Mouse (Mus musculus): ENCODE data around the gene Gltpd2.
"Not testable (repeated sequence)": the region's sequence is repeated elsewhere in the genome, so short reads cannot be mapped to it uniquely, and the experiment has no call there.

The Gltpd2 gene

GRCm38 (mm10) chr11:70514288-70514687, 4.7 kb upstream of the Gltpd2 start, which contains the start of gene Vmo1:
Gene Vmo1, minus strand, starts transcription at chr11:70514616.
- in situ Hi-C loops (cut with MboI, MseI) = loop anchor here in 1 of 2 experiments (5.0 kb wide), 1 partner anchor 102 kb away; the partner anchor contains the start of gene Pelp1

DNA sequence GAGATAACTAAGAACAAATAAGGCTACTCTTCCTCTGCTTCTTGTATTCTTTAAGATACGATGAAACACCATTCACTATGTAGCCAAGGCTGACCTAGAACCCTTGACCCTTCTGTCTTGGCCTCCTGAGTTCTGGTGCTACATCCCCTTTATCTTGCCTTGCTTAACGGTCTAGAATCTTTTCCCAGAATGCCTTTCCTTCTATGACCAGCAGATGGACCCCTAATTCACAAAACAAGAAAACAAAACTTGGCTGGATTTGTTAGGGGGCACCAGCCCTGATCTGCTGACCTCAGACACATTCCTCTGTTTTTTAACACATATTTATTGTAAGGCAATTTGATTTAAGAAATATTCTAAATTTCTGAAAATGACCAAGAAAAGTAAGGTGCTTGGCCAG, 2.6 kb upstream of the Gltpd2 start:
- in situ Hi-C loops (cut with MboI, MseI) = no loop called here

DNA sequence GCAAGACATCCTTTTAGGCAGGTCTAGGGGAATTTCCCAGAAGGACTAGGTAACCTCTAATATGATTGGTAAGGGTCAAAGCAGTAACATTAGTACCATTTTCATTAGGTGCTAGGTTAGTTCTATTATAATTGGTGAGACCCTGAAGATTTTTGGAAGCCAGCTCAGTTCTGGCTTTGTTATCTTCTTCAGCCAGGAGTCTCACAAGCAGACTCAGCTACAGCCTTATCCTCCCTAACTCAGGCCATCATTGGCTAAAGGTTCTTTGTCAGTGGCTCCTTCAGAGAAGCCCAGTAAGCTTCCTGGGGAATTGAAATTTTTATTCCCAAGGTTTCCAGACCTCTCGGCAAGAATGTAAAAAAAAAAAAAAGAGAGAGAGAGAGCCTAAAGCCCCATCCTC, 560 bp upstream of the Gltpd2 start:
- in situ Hi-C loops (cut with MboI, MseI) = no loop called here

DNA sequence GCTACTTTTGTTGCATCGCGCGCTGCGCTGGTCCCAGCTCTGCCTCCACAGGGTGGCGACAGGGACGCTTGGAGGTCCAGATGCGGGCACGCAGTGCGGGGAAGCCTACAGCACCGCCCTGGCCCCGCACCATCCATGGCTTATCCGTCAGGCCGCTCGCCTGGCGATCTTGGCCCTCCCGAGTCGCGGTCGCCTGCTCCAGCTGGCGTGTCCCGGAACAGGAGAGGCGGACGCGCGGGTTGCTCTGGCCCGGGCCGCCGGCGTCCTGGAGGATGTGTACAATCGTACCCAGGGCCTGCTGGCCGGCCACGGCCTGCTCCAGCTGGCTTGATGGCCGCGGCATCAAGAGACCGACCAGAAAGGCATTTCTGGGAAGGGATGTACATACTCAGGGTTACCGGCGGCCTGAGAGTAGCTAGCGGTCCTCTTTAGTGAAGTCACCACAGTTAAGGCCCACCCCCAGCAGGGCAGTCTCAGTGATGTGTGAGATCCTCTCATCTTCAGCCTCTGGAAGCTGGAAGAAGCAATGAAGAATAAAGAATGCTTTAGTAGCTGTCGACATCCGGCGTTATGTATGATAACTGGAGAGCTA, 1.3 kb downstream of the Gltpd2 start:
- in situ Hi-C loops (cut with MboI, MseI) = loop anchor here in 1 of 2 experiments (10.0 kb wide), 1 partner anchor 235 kb away; no protein-coding TSS in a partner anchor

GRCm38 (mm10) chr11:70523306-70523989, 4.5 kb downstream of the Gltpd2 start:
- in situ Hi-C loops (cut with MboI, MseI) = loop anchor here in 1 of 2 experiments (10.0 kb wide), 1 partner anchor 231 kb away; no protein-coding TSS in a partner anchor

GRCm38 (mm10) chr11:70524782-70525181, 5.8 kb downstream of the Gltpd2 start:
- in situ Hi-C loops (cut with MboI, MseI) = loop anchor here in 1 of 2 experiments (10.0 kb wide), 1 partner anchor 230 kb away; no protein-coding TSS in a partner anchor

- in situ Hi-C loops (cut with MboI, MseI) = loop anchor here in 1 of 2 experiments (10.0 kb wide), 1 partner anchor 230 kb away; no protein-coding TSS in a partner anchor
Observed at GRCm38 (mm10) chr11:70525184-70525678, 6.2 kb downstream of the Gltpd2 start, which contains the start of gene Psmb6. Gene Psmb6, plus strand, starts transcription at chr11:70525367.

DNA sequence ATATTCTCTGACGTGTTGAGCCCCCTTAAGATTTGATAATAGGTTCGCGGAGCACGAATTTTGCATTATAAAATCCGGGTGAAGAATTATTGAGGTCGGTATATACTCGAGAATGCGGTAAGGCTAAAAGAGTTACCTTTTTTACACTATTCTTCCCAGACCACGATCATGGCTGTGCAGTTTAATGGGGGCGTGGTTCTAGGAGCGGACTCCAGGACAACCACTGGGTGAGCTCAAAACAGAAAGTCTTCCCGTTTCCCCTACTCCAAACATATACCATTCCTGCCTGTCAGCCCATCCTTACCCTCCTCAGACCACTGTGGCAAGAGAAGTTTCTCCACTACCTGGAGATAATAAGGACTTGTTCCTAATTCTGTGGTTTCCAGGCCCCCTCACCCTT, 6.7 kb downstream of the Gltpd2 start:
- in situ Hi-C loops (cut with MboI, MseI) = loop anchor here in 1 of 2 experiments (10.0 kb wide), 1 partner anchor 229 kb away; no protein-coding TSS in a partner anchor

DNA sequence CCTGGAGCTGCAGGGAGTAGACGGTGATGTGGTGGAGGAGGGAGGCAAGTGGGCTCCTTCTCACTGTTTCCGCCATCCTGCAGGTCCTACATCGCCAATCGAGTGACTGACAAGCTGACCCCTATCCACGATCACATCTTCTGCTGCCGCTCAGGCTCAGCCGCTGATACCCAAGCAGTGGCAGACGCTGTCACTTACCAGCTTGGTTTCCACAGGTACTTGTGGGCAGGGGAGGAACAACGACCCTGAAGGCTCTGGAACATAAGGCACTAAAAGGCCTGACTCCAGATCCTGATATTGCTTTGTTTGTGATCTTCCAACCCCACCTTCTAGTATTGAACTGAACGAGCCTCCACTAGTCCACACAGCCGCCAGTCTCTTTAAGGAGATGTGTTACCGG, 7.2 kb downstream of the Gltpd2 start:
- in situ Hi-C loops (cut with MboI, MseI) = loop anchor here in 1 of 2 experiments (10.0 kb wide), 1 partner anchor 229 kb away; no protein-coding TSS in a partner anchor

DNA sequence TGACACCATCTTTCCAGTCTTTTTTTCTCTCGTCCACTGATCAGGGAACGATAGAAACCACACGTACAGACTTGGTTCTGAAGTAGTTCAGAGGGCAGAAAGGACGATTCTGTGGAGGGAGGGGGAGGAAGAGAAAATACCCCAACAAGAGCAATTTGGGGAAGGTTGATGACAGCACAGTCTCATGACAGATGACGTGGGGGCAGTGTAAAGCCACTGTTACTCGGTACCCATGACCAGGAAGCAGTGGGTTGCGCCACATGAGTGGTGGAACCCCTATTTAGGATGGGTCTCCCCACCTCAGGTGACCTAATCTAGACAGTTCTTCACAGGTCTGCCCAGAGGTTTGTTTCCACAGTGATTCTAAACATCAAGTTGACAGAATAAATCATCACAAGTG, 9.6 kb downstream of the Gltpd2 start:
- in situ Hi-C loops (cut with MboI, MseI) = loop anchor here in 1 of 2 experiments (10.0 kb wide), 1 partner anchor 226 kb away; no protein-coding TSS in a partner anchor

DNA sequence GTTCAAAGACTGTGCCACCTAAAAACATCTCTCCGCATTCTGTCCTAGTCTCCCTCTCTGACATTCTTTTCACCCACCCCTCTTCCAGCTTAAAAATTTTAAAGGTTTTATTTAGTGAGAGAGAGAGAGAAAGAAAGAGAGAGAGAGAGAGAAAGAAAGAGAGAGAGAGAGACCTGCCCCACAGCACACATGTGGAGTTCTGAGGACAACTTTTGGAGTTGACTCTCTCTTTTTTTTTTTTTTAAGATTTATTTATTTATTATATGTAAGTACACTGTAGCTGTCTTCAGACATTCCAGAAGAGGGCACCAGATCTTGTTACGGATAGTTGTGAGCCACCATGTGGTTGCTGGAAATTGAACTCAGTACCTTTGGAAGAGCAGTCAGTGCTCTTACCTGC, 12.1 kb downstream of the Gltpd2 start:
- in situ Hi-C loops (cut with MboI, MseI) = not testable (repeated sequence)

DNA sequence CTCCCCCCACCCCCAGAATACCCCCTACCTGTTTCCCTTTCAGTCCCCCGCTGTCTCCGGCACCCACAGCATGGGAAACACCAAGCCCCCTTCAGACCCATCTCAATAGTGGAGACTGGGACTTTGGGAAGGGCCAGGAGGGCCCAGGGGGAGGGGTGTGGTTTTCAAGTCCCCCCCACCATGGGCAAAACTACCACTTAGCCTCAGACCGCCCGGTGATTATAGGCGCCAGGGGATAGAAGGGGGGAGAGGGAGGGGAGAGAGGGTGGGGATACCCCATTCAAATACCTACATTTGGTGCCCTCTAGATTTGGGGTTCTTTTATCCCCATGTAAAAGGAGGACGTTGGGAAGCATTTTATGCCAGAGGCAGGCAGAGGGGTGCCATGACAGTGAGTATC, 13.8 kb downstream of the Gltpd2 start, which contains the start of gene Gm40193:
TSS of gene Gm40193 (minus strand) at position 101 of the 400 bp plus-strand sequence.
- in situ Hi-C loops (cut with MboI, MseI) = no loop called here

GRCm38 (mm10) chr11:70539423-70539822, 20.4 kb downstream of the Gltpd2 start:
- in situ Hi-C loops (cut with MboI, MseI) = no loop called here

- in situ Hi-C loops (cut with MboI, MseI) = loop anchor here (5.0 kb wide), 2 partner anchors 67 to 72 kb away; no protein-coding TSS in a partner anchor
Observed at GRCm38 (mm10) chr11:70539877-70540587, 21.0 kb downstream of the Gltpd2 start, which contains the start of gene Pld2. Gene Pld2, plus strand, starts transcription at chr11:70540064.

- in situ Hi-C loops (cut with MboI, MseI) = loop anchor here (5.0 kb wide), 2 partner anchors 66 to 71 kb away; no protein-coding TSS in a partner anchor
Observed at GRCm38 (mm10) chr11:70540928-70541327, 21.9 kb downstream of the Gltpd2 start.

- in situ Hi-C loops (cut with MboI, MseI) = loop anchor here (5.0 kb wide), 2 partner anchors 66 to 71 kb away; no protein-coding TSS in a partner anchor
Observed at GRCm38 (mm10) chr11:70541415-70541814, 22.4 kb downstream of the Gltpd2 start.

- in situ Hi-C loops (cut with MboI, MseI) = loop anchor here (5.0 kb wide), 2 partner anchors 63 to 68 kb away; no protein-coding TSS in a partner anchor
Observed at GRCm38 (mm10) chr11:70544496-70544895, 25.5 kb downstream of the Gltpd2 start.

GRCm38 (mm10) chr11:70551526-70551925, 32.5 kb downstream of the Gltpd2 start:
- in situ Hi-C loops (cut with MboI, MseI) = loop anchor here in 1 of 2 experiments (10.0 kb wide), 1 partner anchor 1653 kb away; the partner anchor contains the start of genes 4933427D14Rik, Gm43951 and Txndc17

GRCm38 (mm10) chr11:70553940-70554339, 34.9 kb downstream of the Gltpd2 start:
- in situ Hi-C loops (cut with MboI, MseI) = loop anchor here in 1 of 2 experiments (10.0 kb wide), 1 partner anchor 1651 kb away; the partner anchor contains the start of genes 4933427D14Rik, Gm43951 and Txndc17

DNA sequence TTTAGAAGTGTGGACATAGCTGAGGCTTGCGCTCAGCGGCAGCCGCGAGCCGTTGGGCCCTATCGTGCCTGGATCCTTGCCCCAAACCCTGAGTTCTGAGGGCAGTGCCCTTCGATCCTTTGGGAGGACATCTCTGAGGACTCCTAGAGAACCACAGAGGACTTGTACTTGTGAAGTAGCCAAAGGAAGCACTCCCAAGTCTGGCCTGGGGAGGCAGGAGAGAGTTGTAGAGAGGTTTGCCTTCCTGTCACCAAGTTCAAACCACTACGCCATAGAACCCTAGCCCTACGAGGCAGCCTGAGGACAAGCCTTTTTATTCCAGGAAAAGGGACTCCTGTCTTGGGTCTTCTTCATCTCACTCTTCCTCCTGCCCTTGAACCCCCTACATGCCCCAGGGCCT, 38.5 kb downstream of the Gltpd2 start:
- in situ Hi-C loops (cut with MboI, MseI) = loop anchor here in 1 of 2 experiments (10.0 kb wide), 1 partner anchor 1647 kb away; the partner anchor contains the start of genes 4933427D14Rik, Gm43951 and Txndc17

DNA sequence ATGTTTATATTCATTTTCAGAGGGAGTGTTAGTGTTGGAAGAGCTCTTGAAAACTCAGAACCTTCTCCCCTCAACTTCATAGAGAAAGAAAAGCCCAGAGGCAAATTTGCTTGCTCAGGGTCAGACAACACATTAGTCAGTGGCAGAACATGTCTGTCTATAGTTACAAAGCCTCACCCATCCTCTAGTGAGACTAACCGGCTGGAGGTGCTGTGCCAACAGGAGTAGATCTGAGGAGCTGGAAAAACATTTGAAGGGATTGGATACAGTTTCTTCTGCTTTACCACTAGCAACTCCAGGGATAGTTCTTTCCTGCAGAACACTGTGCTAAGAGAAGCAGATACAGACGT, 42.9 kb downstream of the Gltpd2 start:
- in situ Hi-C loops (cut with MboI, MseI) = no loop called here
